8 mouse cellular contexts compared by ENCODE assay signal in the genomic region with DNA sequence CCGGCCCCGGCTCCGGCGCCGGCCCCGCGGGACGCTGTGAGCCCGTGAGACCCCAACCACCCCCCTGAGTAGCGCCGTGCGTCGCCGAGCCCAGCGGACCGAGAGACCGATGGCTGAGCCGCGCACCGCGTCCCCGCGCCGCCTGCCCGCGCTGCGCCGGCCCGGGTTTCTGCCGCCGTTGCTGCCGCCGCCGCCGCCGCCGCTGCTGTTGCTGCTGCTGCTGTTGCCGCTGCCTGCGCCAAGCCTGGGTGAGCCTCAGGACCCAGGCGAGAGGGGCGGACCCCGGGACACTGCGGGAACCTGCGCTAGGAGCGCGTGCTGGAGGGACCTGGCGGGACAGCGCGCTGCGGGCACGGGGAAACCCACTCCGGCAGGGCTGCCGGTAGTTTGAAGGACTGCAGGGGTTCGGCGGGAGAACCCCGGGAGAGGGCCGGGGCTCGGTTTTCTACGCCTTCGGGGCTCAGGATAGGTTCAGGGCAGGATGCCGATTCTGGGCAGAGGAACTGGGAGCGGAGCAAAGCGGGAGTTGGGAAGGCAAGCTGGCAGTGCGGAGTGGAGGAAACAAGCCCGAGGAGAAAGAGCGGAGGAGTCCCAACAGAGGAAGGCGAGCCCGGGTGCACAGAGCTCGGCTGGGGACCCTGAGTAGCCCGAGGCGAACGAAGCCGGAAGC. TPM values are rescaled to one million over a fixed set of nuclear protein-coding genes. Genes with fewer than 3 reads are reported as not detected.
DNase-seq lines count a peak whose midpoint lies in the region; ATAC-seq lines count a peak whose summit lies in the region.

No protein-coding gene starts in this region.

- peak overlapping the region; percentile 81 for H3K4me2 ChIP-seq in forebrain, embryonic 15.5 days (replicated peaks)
- H3K4me2 ChIP-seq in hindbrain, embryonic 12.5 days (replicated peaks), result peak overlapping the region; percentile 78
- H3K4me2 ChIP-seq in limb, embryonic 11.5 days (ENCODE audit: low read depth, severe bottlenecking), result peak overlapping the region; percentile 87
- peak overlapping the region; percentile 94 for H3K4me2 ChIP-seq in midbrain, embryonic 15.5 days

- H3K4me1 ChIP-seq in forebrain, embryonic 15.5 days, result peaks cover 38% of the 10 kb centered on the region
- H3K4me1 ChIP-seq in hindbrain, embryonic 12.5 days, result peaks cover 60% of the 10 kb centered on the region
- H3K4me1 ChIP-seq in limb, embryonic 11.5 days (ENCODE audit: control insufficient read depth, insufficient read depth, low read length), result peaks cover 16% of the 10 kb centered on the region
- peaks cover 36% of the 10 kb centered on the region for H3K4me1 ChIP-seq in midbrain, embryonic 15.5 days

- H3K9ac ChIP-seq in forebrain, embryonic 15.5 days (replicated peaks), result peak overlapping the region; percentile 94
- peak overlapping the region; percentile 97 for H3K9ac ChIP-seq in hindbrain, embryonic 12.5 days
- peak overlapping the region; percentile 92 for H3K9ac ChIP-seq in limb, embryonic 11.5 days (ENCODE audit: low read length)
- H3K9ac ChIP-seq in midbrain, embryonic 15.5 days, result peak overlapping the region; percentile 94

- DNase-seq in embryo, embryonic 11 days, result peak; percentile 73
- DNase-seq in embryo, embryonic 10.5 days (ENCODE audit: low spot score), result no peak
- peak; percentile 82 for DNase-seq in R1 (ENCODE audit: low read depth, low spot score)
- peak; percentile 77 for DNase-seq in limb, embryonic 11.5 days (ENCODE audit: low spot score)
- peak; percentile 68 for DNase-seq in testis, postnatal 10 days (ENCODE audit: low spot score)

- H3K27ac ChIP-seq in forebrain, embryonic 15.5 days (replicated peaks), result peak overlapping the region; percentile 97
- H3K27ac ChIP-seq in hindbrain, embryonic 12.5 days, result peak overlapping the region; percentile 98
- H3K27ac ChIP-seq in limb, embryonic 11.5 days (replicated peaks; ENCODE audit: low read depth, low read length), result peak overlapping the region; percentile 91
- H3K27ac ChIP-seq in midbrain, embryonic 15.5 days, result peak overlapping the region; percentile 96

- no peaks in the 10 kb centered on the region for H3K9me3 ChIP-seq in forebrain, embryonic 15.5 days
- H3K9me3 ChIP-seq in hindbrain, embryonic 12.5 days (replicated peaks), result no peaks in the 10 kb centered on the region
- H3K9me3 ChIP-seq in limb, embryonic 11.5 days (ENCODE audit: control insufficient read depth, low read length), result no peaks in the 10 kb centered on the region
- H3K9me3 ChIP-seq in midbrain, embryonic 15.5 days, result no peaks in the 10 kb centered on the region

- WGBS in forebrain, embryonic 15.5 days, result under 1% methylated on average over 62 of the region's 73 CpGs
- WGBS in hindbrain, embryonic 12.5 days, result under 1% methylated on average over 66 of the region's 73 CpGs
- under 1% methylated on average over 70 of the region's 73 CpGs for WGBS in limb, embryonic 11.5 days
- under 1% methylated on average over 60 of the region's 73 CpGs for WGBS in midbrain, embryonic 15.5 days

- no peaks in the 10 kb centered on the region for H3K27me3 ChIP-seq in forebrain, embryonic 15.5 days
- H3K27me3 ChIP-seq in hindbrain, embryonic 12.5 days, result no peaks in the 10 kb centered on the region
- no peaks in the 10 kb centered on the region for H3K27me3 ChIP-seq in limb, embryonic 11.5 days (ENCODE audit: control insufficient read depth, insufficient read depth, low read length)
- no peaks in the 10 kb centered on the region; the same call in 1 of the 2 replicates for H3K27me3 ChIP-seq in midbrain, embryonic 15.5 days (replicated peaks)

- peaks cover 3% of the 10 kb centered on the region; the same call in 1 of the 2 replicates for H3K36me3 ChIP-seq in forebrain, embryonic 15.5 days
- H3K36me3 ChIP-seq in hindbrain, embryonic 12.5 days, result peaks cover 16% of the 10 kb centered on the region
- H3K36me3 ChIP-seq in limb, embryonic 11.5 days (ENCODE audit: control insufficient read depth, insufficient read depth, low read length), result no peaks in the 10 kb centered on the region
- H3K36me3 ChIP-seq in midbrain, embryonic 15.5 days (replicated peaks), result no peaks in the 10 kb centered on the region

- ATAC-seq in forebrain, embryonic 15.5 days (replicated peaks), result peak; percentile 75
- ATAC-seq in hindbrain, embryonic 12.5 days (ENCODE audit: low FRiP score), result peak; percentile 68
- peak; percentile 63 for ATAC-seq in limb, embryonic 11.5 days (ENCODE audit: insufficient number of reproducible peaks, low FRiP score, low TSS enrichment, low read depth)
- peak; percentile 78 for ATAC-seq in midbrain, embryonic 15.5 days (replicated peaks)

- H3K4me3 ChIP-seq in forebrain, embryonic 15.5 days, result peak overlapping the region; percentile 77
- peak overlapping the region; percentile 96 for H3K4me3 ChIP-seq in hindbrain, embryonic 12.5 days
- peak overlapping the region; percentile 85 for H3K4me3 ChIP-seq in limb, embryonic 11.5 days (ENCODE audit: low read depth, low read length)
- peak overlapping the region; percentile 87 for H3K4me3 ChIP-seq in midbrain, embryonic 15.5 days

RNA-seq across cellular contexts. Expression of a gene that starts 0.5 kb away (rescaled TPM):
- 9.6 and 9.8 TPM in 2 replicates for polyA plus RNA-seq in forebrain, embryonic 15.5 days (2015; fragmentation: Nextera tagmentation; extraction: Ambion mirVana)
- polyA plus RNA-seq in hindbrain, embryonic 12.5 days (2016; fragmentation: Nextera tagmentation; extraction: Ambion mirVana), result 30.9 and 34.4 TPM in 2 replicates
- 44.5 and 46.2 TPM in 2 replicates for polyA plus RNA-seq in limb, embryonic 11.5 days (2014; fragmentation: Nextera tagmentation; extraction: Ambion mirVana)
- polyA plus RNA-seq in midbrain, embryonic 15.5 days (2015; fragmentation: Nextera tagmentation; extraction: Ambion mirVana), result 12.8 and 14.1 TPM in 2 replicates

RNA-seq across cellular contexts. Expression of a gene that starts 40.2 kb away (rescaled TPM):
- polyA plus RNA-seq in forebrain, embryonic 15.5 days (2015; fragmentation: Nextera tagmentation; extraction: Ambion mirVana), result 13.0 and 14.6 TPM in 2 replicates
- polyA plus RNA-seq in hindbrain, embryonic 12.5 days (2016; fragmentation: Nextera tagmentation; extraction: Ambion mirVana), result 14.5 and 17.0 TPM in 2 replicates
- 13.5 and 15.0 TPM in 2 replicates for polyA plus RNA-seq in limb, embryonic 11.5 days (2014; fragmentation: Nextera tagmentation; extraction: Ambion mirVana)
- 16.8 and 17.3 TPM in 2 replicates for polyA plus RNA-seq in midbrain, embryonic 15.5 days (2015; fragmentation: Nextera tagmentation; extraction: Ambion mirVana)

RNA-seq across cellular contexts. Expression of a gene that starts 53.7 kb away (rescaled TPM):
- polyA plus RNA-seq in forebrain, embryonic 15.5 days (2015; fragmentation: Nextera tagmentation; extraction: Ambion mirVana), result 4.9 and 5.1 TPM in 2 replicates
- polyA plus RNA-seq in hindbrain, embryonic 12.5 days (2016; fragmentation: Nextera tagmentation; extraction: Ambion mirVana), result 5.8 and 6.4 TPM in 2 replicates
- 7.2 and 8.2 TPM in 2 replicates for polyA plus RNA-seq in limb, embryonic 11.5 days (2014; fragmentation: Nextera tagmentation; extraction: Ambion mirVana)
- polyA plus RNA-seq in midbrain, embryonic 15.5 days (2015; fragmentation: Nextera tagmentation; extraction: Ambion mirVana), result 6.8 and 7.6 TPM in 2 replicates
